Mouse (Mus musculus) limb, embryonic 14.5 days (tissue): ENCODE data around the gene Prkca. TPM values are rescaled to one million over a fixed set of nuclear protein-coding genes. Genes with fewer than 3 reads are reported as not detected.

Experiments
- ATAC-seq: fragments of 200-750 bp; cut with Nextera tagmentation; 2 replicates; pipeline ENCODE4 v1.8.0; 2017; ENCODE audit warnings: low read depth, moderate number of reproducible peaks, moderate TSS enrichment; ENCODE audit not compliant: low FRiP score
- DNase-seq: peaks from one replicate; pipeline ENCODE4 v3.0.0-alpha.2; 2015; ENCODE audit warnings: low spot score
- H3K27ac ChIP-seq: fragments of 300-500 bp; sonication (generic); replicated peaks from 2 replicates; pipeline ENCODE4 v1.5.1; 2014; ENCODE audit warnings: low read depth, mild to moderate bottlenecking, low read length, moderate library complexity, mixed read lengths
- H3K27me3 ChIP-seq: fragments of 300-500 bp; sonication (generic); 2 replicates; pipeline ENCODE4 v1.6.1; 2014; ENCODE audit warnings: low read length, mixed read lengths; ENCODE audit not compliant: control insufficient read depth, insufficient read depth
- H3K36me3 ChIP-seq: fragments of 300-500 bp; sonication (generic); 2 replicates; pipeline ENCODE4 v1.6.1; 2014; ENCODE audit warnings: mild to moderate bottlenecking, low read length, moderate library complexity, mixed read lengths; ENCODE audit not compliant: control insufficient read depth, insufficient read depth
- H3K4me1 ChIP-seq: fragments of 300-500 bp; sonication (generic); 2 replicates; pipeline ENCODE4 v1.6.1; 2014; ENCODE audit warnings: antibody characterized with exemption, low read length, mixed read lengths; ENCODE audit not compliant: control insufficient read depth, insufficient read depth
- H3K4me2 ChIP-seq: fragments of 300-500 bp; sonication (generic); replicated peaks from 2 replicates; pipeline ENCODE4 v1.6.1; 2014; ENCODE audit warnings: low read depth, mild to moderate bottlenecking, low read length, moderate library complexity; ENCODE audit not compliant: severe bottlenecking
- H3K4me3 ChIP-seq: fragments of 300-500 bp; sonication (generic); replicated peaks from 2 replicates; pipeline ENCODE4 v1.5.1; 2014; ENCODE audit warnings: low read length
- H3K9ac ChIP-seq: fragments of 300-500 bp; sonication (generic); 2 replicates; pipeline ENCODE4 v1.6.1; 2014; ENCODE audit warnings: mild to moderate bottlenecking, low read depth, low read length, moderate library complexity; ENCODE audit not compliant: severe bottlenecking
- H3K9me3 ChIP-seq: fragments of 300-500 bp; sonication (generic); 2 replicates; pipeline ENCODE4 v1.6.1; 2016; ENCODE audit warnings: low read length; ENCODE audit not compliant: control insufficient read depth
- POLR2A ChIP-seq: fragments of 200-500 bp; IDR thresholded peaks from 2 replicates; pipeline ENCODE4 v1.8.0; 2012; ENCODE audit warnings: inconsistent platforms, mild to moderate bottlenecking, moderate library complexity, borderline replicate concordance; ENCODE audit not compliant: insufficient read depth, insufficient read length; ENCODE audit errors: extremely low read depth
- WGBS: fragments of 180-500 bp; shearing (Covaris S2); extraction: QIAGEN DNeasy Blood & Tissue Kit; methylation state at CpG from one replicate; pipeline ENCODE4 v1.1.7; 2014; 5-methylcytosine and 5-hydroxymethylcytosine counted together
- polyA plus RNA-seq, 2 experiments: library from polyadenylated mRNA; depleted of rRNA in 1 of 2; stranded (reverse) in 1 of 2; unstranded in 1 of 2; fragments of >200 nt; fragmentation: Nextera tagmentation in 1 of 2; extraction: Ambion mirVana in 1 of 2; gene quantifications; 2 replicates each; pipeline versions ENCODE4 v1.2.1 to v1.2.3; 2012 to 2014

The Prkca gene
- polyA plus RNA-seq, 2 experiments: 9.0 to 16.3 TPM

DNA sequence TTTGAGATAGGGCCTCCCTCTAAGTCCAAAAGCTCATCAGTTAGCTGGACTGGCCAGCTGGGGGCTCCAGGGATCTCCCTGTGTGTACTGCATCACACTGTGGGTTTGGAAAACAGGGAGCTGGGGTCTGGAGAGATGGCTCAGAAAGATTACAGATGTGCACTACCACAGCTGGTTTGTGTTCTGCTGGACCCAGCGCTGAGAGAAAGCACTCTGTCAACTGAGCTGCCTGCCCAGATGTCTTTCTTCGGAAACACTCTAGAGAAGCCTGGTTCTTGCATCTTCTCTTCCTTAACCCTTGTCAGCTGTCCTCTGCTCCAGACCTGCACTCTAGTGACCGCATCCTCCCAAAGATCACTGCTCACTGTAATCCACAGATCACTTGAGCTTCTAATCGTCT is 20.3 kb upstream of the Prkca start:
- Histone ChIP-seq H3K27ac (no peak overlapping the region), H3K4me3 (no peak overlapping the region), H3K4me1 (peaks cover 4% of the 10 kb centered on the region; the same call in 1 of the 2 replicates), H3K36me3 (no peaks in the 10 kb centered on the region), H3K4me2 (no peak overlapping the region), H3K27me3 (no peaks in the 10 kb centered on the region), H3K9me3 (no peaks in the 10 kb centered on the region), H3K9ac (no peak overlapping the region)
- ATAC-seq: no peak
- no peak for TF ChIP-seq POLR2A
- no peak for DNase-seq
- 67% methylated on average over 4 of the region's 4 CpGs for WGBS

DNA sequence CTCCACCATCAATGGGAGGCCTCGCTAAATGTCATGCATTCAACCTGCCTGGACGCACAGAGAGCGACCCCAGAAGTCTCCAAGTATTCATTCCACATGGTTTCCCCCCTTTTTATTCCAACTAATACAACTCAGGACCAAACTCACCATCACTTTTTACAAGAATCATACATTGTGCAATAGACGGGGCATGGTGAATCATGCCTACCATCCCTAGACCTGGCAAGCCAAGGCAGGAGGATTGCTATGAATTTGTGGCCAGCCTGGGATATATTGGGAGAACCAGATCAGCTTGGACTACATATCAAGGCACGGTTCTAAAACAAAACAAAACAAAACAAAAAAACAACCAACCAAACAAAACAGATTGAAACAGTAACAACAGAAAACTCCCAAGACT is 19.2 kb upstream of the Prkca start:
- WGBS: 91% methylated on average over 5 of the region's 5 CpGs
- H3K9me3 ChIP-seq: no peaks in the 10 kb centered on the region

DNA sequence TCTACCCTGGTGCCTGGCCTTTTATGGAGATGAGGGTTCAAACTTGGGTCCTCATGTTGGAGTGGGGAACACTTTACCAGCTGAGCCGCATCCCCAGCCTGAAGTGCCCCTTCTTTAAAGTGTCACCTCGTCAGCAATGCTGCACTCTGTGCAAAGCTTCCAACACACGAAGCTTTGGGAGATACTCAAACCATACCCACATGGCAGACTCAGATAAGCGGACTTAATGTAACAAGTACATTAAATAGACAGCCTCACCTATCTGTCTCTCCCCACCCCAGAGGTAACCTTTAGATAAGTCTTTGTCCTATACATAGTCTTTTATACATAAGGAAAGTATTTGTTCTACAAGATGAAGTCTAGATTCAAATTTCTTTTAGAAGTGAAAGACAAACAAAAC is 17.3 kb upstream of the Prkca start:
- no peak overlapping the region for H3K4me2 ChIP-seq
- H3K4me1 ChIP-seq: peaks cover 4% of the 10 kb centered on the region; the same call in 1 of the 2 replicates
- H3K27me3 ChIP-seq: no peaks in the 10 kb centered on the region
- ATAC-seq (no peak), DNase-seq (no peak)
- no peaks in the 10 kb centered on the region for H3K36me3 ChIP-seq
- 91% methylated on average over 4 of the region's 4 CpGs for WGBS
- no peak overlapping the region for H3K9ac ChIP-seq
- H3K27ac ChIP-seq: no peak overlapping the region
- no peak for TF ChIP-seq POLR2A
- H3K4me3 ChIP-seq: no peak overlapping the region
- no peaks in the 10 kb centered on the region for H3K9me3 ChIP-seq

More for the DNA sequence above, 19.2 kb upstream of the Prkca start:
- Histone ChIP-seq H3K4me2 (no peak overlapping the region), H3K27me3 (no peaks in the 10 kb centered on the region), H3K4me1 (peaks cover 4% of the 10 kb centered on the region; the same call in 1 of the 2 replicates), H3K27ac (no peak overlapping the region), H3K9ac (no peak overlapping the region), H3K4me3 (no peak overlapping the region), H3K36me3 (no peaks in the 10 kb centered on the region)
- TF ChIP-seq POLR2A: no peak
- ATAC-seq: no peak
- no peak for DNase-seq

DNA sequence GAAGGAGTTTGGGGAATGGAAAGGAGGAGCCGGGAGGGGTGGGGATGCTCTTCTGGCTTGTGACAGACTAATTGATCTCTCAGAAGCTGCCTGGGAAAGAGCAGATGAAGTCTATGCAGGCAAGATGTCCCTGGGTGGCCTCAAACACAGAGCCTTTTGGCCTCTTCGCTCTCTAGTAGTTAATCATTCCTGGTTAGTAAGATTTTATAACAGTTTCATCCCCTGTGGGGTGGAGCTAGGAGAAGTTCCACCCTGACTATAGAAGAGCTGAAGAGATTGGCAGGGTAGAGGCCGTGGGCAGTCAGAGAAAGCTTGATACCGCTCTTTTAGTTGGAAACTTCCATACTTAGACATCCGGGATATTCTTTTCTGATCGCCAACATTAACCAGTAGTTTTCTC is 15.2 kb upstream of the Prkca start:
- TF ChIP-seq POLR2A: no peak
- WGBS: 70% methylated on average over 6 of the region's 6 CpGs

DNA sequence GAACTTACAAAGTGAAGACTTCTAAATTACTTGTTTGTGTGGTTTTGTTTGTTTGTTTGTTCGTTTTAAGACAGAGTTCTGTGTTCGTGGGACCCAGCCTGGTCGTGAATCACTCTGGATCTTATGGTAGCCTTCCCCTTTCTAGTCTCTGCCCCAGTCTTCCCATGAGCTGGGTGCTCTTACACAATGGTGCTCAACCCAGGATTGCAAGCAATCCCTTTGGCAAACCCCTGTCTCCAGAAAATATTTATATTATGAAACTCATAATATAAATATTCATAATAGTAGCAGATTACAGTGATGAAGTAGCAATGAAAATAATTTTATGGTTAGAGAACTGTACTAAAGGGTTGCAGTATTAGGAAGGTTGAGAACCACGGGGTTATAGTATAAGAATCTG is 12.3 kb upstream of the Prkca start:
- H3K9me3 ChIP-seq: no peaks in the 10 kb centered on the region
- TF ChIP-seq POLR2A: no peak
- H3K4me1 ChIP-seq: no peaks in the 10 kb centered on the region
- ATAC-seq (no peak), DNase-seq (no peak)
- no peak overlapping the region for H3K4me2 ChIP-seq
- H3K27ac ChIP-seq: no peak overlapping the region
- 80% methylated on average over 4 of the region's 4 CpGs for WGBS
- no peak overlapping the region for H3K4me3 ChIP-seq
- no peak overlapping the region for H3K9ac ChIP-seq
- no peaks in the 10 kb centered on the region for H3K27me3 ChIP-seq
- H3K36me3 ChIP-seq: no peaks in the 10 kb centered on the region

More for the DNA sequence above, 15.2 kb upstream of the Prkca start:
- no peak overlapping the region for H3K4me3 ChIP-seq
- no peak overlapping the region for H3K27ac ChIP-seq
- H3K27me3 ChIP-seq: no peaks in the 10 kb centered on the region
- no peaks in the 10 kb centered on the region for H3K4me1 ChIP-seq
- no peak for ATAC-seq
- no peaks in the 10 kb centered on the region for H3K36me3 ChIP-seq
- H3K9me3 ChIP-seq: no peaks in the 10 kb centered on the region
- no peak overlapping the region for H3K9ac ChIP-seq
- H3K4me2 ChIP-seq: no peak overlapping the region
- DNase-seq: no peak
